In the genomic region with DNA sequence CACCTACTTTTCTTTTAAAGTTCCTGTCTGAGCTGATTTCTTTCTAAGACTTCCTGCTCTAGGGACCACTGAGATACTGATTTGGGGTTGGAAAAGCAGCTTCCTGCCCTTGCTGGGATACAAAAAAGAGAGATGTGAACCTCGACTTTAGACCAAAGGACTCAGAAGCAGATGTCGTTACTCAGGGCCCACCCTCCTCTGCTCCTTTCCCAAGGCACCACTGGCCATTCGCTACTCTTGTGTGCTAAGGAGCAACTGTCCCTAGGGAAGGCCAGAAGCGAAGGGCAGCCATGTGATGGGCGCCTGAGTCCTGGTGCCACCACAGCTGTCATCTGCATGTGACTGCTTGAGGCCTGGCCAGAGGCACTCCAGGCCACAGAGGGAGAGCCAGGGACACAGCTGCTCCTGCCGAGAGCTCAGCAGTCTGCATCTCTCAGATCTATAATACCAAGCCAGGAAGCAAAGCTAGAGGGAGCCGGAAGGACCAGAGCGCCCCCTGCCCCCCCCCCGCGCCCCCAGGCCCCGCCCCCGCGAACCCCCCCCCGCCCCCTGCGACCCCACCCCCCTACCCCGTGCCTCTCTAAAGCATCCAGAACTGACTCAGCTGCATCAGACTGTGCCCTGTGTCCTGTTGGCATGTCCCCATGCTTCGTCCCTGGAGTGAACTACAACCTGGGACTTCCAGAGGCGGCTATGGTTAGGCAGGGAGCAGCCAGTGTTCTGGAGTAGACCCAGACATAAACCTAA, we compare ENCODE assay signal across 9 mouse cellular contexts. TPM values are rescaled to one million over a fixed set of nuclear protein-coding genes. Genes with fewer than 3 reads are reported as not detected.
A peak's percentile ranks its signal among the peaks of the same experiment; 100 is the strongest.
DNase-seq lines count a peak whose midpoint lies in the region; ATAC-seq and TF ChIP-seq lines count a peak whose summit lies in the region.
"Had no signal": no experiment of that assay in that cellular context is flagged by ENCODE, and none has a peak within 500 bp of the region (broad histone marks: within the 10 kb centered on the region; RNA-seq: fewer than 3 reads in every experiment).

No protein-coding gene starts in this region.

- H3K4me3 ChIP-seq in megakaryocyte, embryonic 14.5 days (replicated peaks): peak overlapping the region; percentile 56
- H3K4me3 ChIP-seq in embryonic facial prominence, embryonic 15.5 days (replicated peaks): no peak overlapping the region
- no peak overlapping the region for H3K4me3 ChIP-seq in heart, embryonic 16.5 days (ENCODE audit: low read length)
- peak overlapping the region; percentile 36; the same call in 1 of the 2 replicates for H3K4me3 ChIP-seq in midbrain, embryonic 10.5 days
- no peak overlapping the region for H3K4me3 ChIP-seq in liver, postnatal 0 days (ENCODE audit: low read depth, low read length)

- no peaks in the 10 kb centered on the region for H3K36me3 ChIP-seq in megakaryocyte, embryonic 14.5 days (replicated peaks; ENCODE audit: low read length)
- no peaks in the 10 kb centered on the region for H3K36me3 ChIP-seq in embryonic facial prominence, embryonic 15.5 days
- H3K36me3 ChIP-seq in heart, embryonic 16.5 days (ENCODE audit: control insufficient read depth, insufficient read depth): no peaks in the 10 kb centered on the region
- H3K36me3 ChIP-seq in midbrain, embryonic 10.5 days: peaks cover 6% of the 10 kb centered on the region
- H3K36me3 ChIP-seq in liver, postnatal 0 days (replicated peaks; ENCODE audit: insufficient read depth, low read length): no peaks in the 10 kb centered on the region

- no peak for TF ChIP-seq CTCF in liver, postnatal 0 days (IDR thresholded peaks at IDR 0.05; ENCODE audit: low read depth)

- peak; percentile 64 for DNase-seq in midbrain, embryonic 10.5 days (ENCODE audit: low spot score)
- DNase-seq in liver, postnatal 0 days: no peak
- no peak for DNase-seq in urinary bladder, postnatal 36 days (ENCODE audit: low spot score in 2 of 2)
- no peak for DNase-seq in thymus, postnatal 4 days

- peaks cover 28% of the 10 kb centered on the region for H3K27me3 ChIP-seq in megakaryocyte, embryonic 14.5 days (replicated peaks)
- no peaks in the 10 kb centered on the region for H3K27me3 ChIP-seq in embryonic facial prominence, embryonic 15.5 days
- no peaks in the 10 kb centered on the region for H3K27me3 ChIP-seq in heart, embryonic 16.5 days (ENCODE audit: control insufficient read depth, insufficient read depth, low read length)
- peaks cover 22% of the 10 kb centered on the region for H3K27me3 ChIP-seq in midbrain, embryonic 10.5 days (ENCODE audit: low read depth, poor library complexity, severe bottlenecking)
- peaks cover 22% of the 10 kb centered on the region; the same call in 1 of the 2 replicates for H3K27me3 ChIP-seq in liver, postnatal 0 days (ENCODE audit: insufficient read depth, low read length)

- peaks cover 33% of the 10 kb centered on the region for H3K4me1 ChIP-seq in megakaryocyte, embryonic 14.5 days
- peaks cover 21% of the 10 kb centered on the region for H3K4me1 ChIP-seq in embryonic facial prominence, embryonic 15.5 days
- H3K4me1 ChIP-seq in heart, embryonic 16.5 days (ENCODE audit: control insufficient read depth, insufficient read depth, low read length): peaks cover 32% of the 10 kb centered on the region
- H3K4me1 ChIP-seq in midbrain, embryonic 10.5 days: peaks cover 71% of the 10 kb centered on the region
- H3K4me1 ChIP-seq in liver, postnatal 0 days (ENCODE audit: insufficient read depth): 0 out of 2 replicates have a peak, but pooled peaks cover 2% of the 10 kb centered on the region

- H3K9me3 ChIP-seq in megakaryocyte, embryonic 14.5 days: peaks cover 2% of the 10 kb centered on the region
- no peaks in the 10 kb centered on the region for H3K9me3 ChIP-seq in embryonic facial prominence, embryonic 15.5 days (replicated peaks)
- no peaks in the 10 kb centered on the region for H3K9me3 ChIP-seq in heart, embryonic 16.5 days (replicated peaks; ENCODE audit: control insufficient read depth, low read length)
- peaks cover under 1% of the 10 kb centered on the region; the same call in 1 of the 2 replicates for H3K9me3 ChIP-seq in midbrain, embryonic 10.5 days (replicated peaks)
- 0 out of 2 replicates have a peak, but pooled peaks cover 1% of the 10 kb centered on the region for H3K9me3 ChIP-seq in liver, postnatal 0 days (ENCODE audit: low read length)

- H3K27ac ChIP-seq in embryonic facial prominence, embryonic 15.5 days (replicated peaks): no peak overlapping the region
- H3K27ac ChIP-seq in heart, embryonic 16.5 days (ENCODE audit: low read length): peak overlapping the region; percentile 49
- H3K27ac ChIP-seq in midbrain, embryonic 10.5 days (replicated peaks): peak overlapping the region; percentile 93
- H3K27ac ChIP-seq in liver, postnatal 0 days (ENCODE audit: low read depth): no peak overlapping the region

- ATAC-seq in megakaryocyte, adult 5-6 weeks (ENCODE audit: poor library complexity, severe bottlenecking): no peak
- peak; percentile 68; the same call in 1 of the 2 replicates for ATAC-seq in embryonic facial prominence, embryonic 15.5 days (ENCODE audit: insufficient number of reproducible peaks, low FRiP score, low TSS enrichment, low read depth)
- peak; percentile 34; the same call in 1 of the 2 replicates for ATAC-seq in heart, embryonic 16.5 days (replicated peaks; ENCODE audit: extremely low read depth, insufficient read depth, low FRiP score)
- no peak for ATAC-seq in liver, postnatal 0 days

- H3K4me2 ChIP-seq in embryonic facial prominence, embryonic 15.5 days (replicated peaks): no peak overlapping the region
- no peak overlapping the region for H3K4me2 ChIP-seq in heart, embryonic 16.5 days (ENCODE audit: low read depth, low read length)
- H3K4me2 ChIP-seq in liver, postnatal 0 days (ENCODE audit: low read depth, low read length): no peak overlapping the region

- no peak overlapping the region for H3K9ac ChIP-seq in embryonic facial prominence, embryonic 15.5 days
- H3K9ac ChIP-seq in heart, embryonic 16.5 days (ENCODE audit: low read length): peak overlapping the region; percentile 34
- no peak overlapping the region for H3K9ac ChIP-seq in liver, postnatal 0 days (replicated peaks)

- no peak for TF ChIP-seq EP300 in liver, postnatal 0 days (IDR thresholded peaks at IDR 0.05; ENCODE audit: low read depth)

- WGBS in embryonic facial prominence, embryonic 15.5 days: 22% methylated on average over 15 of the region's 18 CpGs
- WGBS in heart, embryonic 16.5 days: 24% methylated on average over 15 of the region's 18 CpGs
- 11% methylated on average over 18 of the region's 18 CpGs for WGBS in midbrain, embryonic 10.5 days
- 52% methylated on average over 10 of the region's 18 CpGs for WGBS in liver, postnatal 0 days (ENCODE audit: insufficient replicate concordance)

RNA-seq across cellular contexts. Expression of a gene that starts 40.9 kb away (rescaled TPM):
- polyA plus RNA-seq in megakaryocyte, embryonic 14.5 days (2012; ENCODE audit: insufficient read depth, low replicate concordance): not detected in 2 replicates
- not detected in 2 replicates for total RNA-seq in megakaryocyte, adult 5-6 weeks (2015)
- total RNA-seq in megakaryocyte, adult 5-6 weeks (2017): not detected in 2 replicates
- polyA plus RNA-seq in embryonic facial prominence, embryonic 15.5 days (2015; fragmentation: Nextera tagmentation; extraction: Ambion mirVana): not detected in 2 replicates
- polyA plus RNA-seq in heart, embryonic 16.5 days (2015; fragmentation: Nextera tagmentation; extraction: Ambion mirVana): not detected in 2 replicates
- 4.7 and 6.0 TPM in 2 replicates for polyA plus RNA-seq in midbrain, embryonic 10.5 days (2016; fragmentation: Nextera tagmentation; extraction: Ambion mirVana)
- not detected in 2 replicates for polyA plus RNA-seq in liver, postnatal 0 days (2015; fragmentation: Nextera tagmentation; extraction: Ambion mirVana)
- total RNA-seq: neutrophil, adult 5-6 weeks had no signal

RNA-seq across cellular contexts. Expression of a gene that starts 48.8 kb away (rescaled TPM):
- polyA plus RNA-seq in megakaryocyte, embryonic 14.5 days (2012; ENCODE audit: insufficient read depth, low replicate concordance): 62.3 and 197 TPM in 2 replicates
- 59.0 and 62.2 TPM in 2 replicates for total RNA-seq in megakaryocyte, adult 5-6 weeks (2015)
- total RNA-seq in megakaryocyte, adult 5-6 weeks (2017): 39.4 and 73.3 TPM in 2 replicates
- polyA plus RNA-seq in embryonic facial prominence, embryonic 15.5 days (2015; fragmentation: Nextera tagmentation; extraction: Ambion mirVana): 58.4 and 61.6 TPM in 2 replicates
- polyA plus RNA-seq in heart, embryonic 16.5 days (2015; fragmentation: Nextera tagmentation; extraction: Ambion mirVana): 97.6 and 105 TPM in 2 replicates
- polyA plus RNA-seq in midbrain, embryonic 10.5 days (2016; fragmentation: Nextera tagmentation; extraction: Ambion mirVana): 70.6 and 78.8 TPM in 2 replicates
- 28.7 and 29.3 TPM in 2 replicates for polyA plus RNA-seq in liver, postnatal 0 days (2015; fragmentation: Nextera tagmentation; extraction: Ambion mirVana)

Comparison
In these comparisons a context has a peak if more than half of its experiments do, and no peak if none do; other contexts are left out.
1. H3K4me3 ChIP-seq: peak in megakaryocyte, embryonic 14.5 days (single experiment) and midbrain, embryonic 10.5 days (single experiment); none in embryonic facial prominence, embryonic 15.5 days (single experiment), heart, embryonic 16.5 days (single experiment) and liver, postnatal 0 days (single experiment).
2. ATAC-seq: peak in embryonic facial prominence, embryonic 15.5 days (single experiment) and heart, embryonic 16.5 days (single experiment); none in megakaryocyte, adult 5-6 weeks (single experiment) and liver, postnatal 0 days (single experiment).
3. H3K27ac ChIP-seq: peak in heart, embryonic 16.5 days (single experiment) and midbrain, embryonic 10.5 days (single experiment); none in embryonic facial prominence, embryonic 15.5 days (single experiment) and liver, postnatal 0 days (single experiment).